Mouse (Mus musculus): ENCODE results near the gene Trmt44. TPM values are rescaled to one million over a fixed set of nuclear protein-coding genes. Genes with fewer than 3 reads are reported as not detected.

Trmt44 gene
- polyA plus RNA-seq, 1 experiment from 2014 or later, result 6.8 TPM

GRCm38 (mm10) chr5:35539576-35539975, 35.3 kb downstream of the Trmt44 start:
- H3K4me2 ChIP-seq (ENCODE audit: low read length), result no peak overlapping the region
- H3K9me3 ChIP-seq (replicated peaks; ENCODE audit: control insufficient read depth, low read length, poor library complexity, severe bottlenecking), result no peaks in the 10 kb centered on the region
- H3K36me3 ChIP-seq (ENCODE audit: control insufficient read depth, insufficient read depth, low read length), result no peaks in the 10 kb centered on the region
- no peaks in the 10 kb centered on the region for H3K27me3 ChIP-seq (ENCODE audit: control insufficient read depth, insufficient read depth, low read depth, low read length)
- no peak overlapping the region for H3K4me3 ChIP-seq (ENCODE audit: low read depth, low read length)
- no peaks in the 10 kb centered on the region for H3K4me1 ChIP-seq (ENCODE audit: control insufficient read depth, insufficient read depth, low read length)
- no peak overlapping the region for H3K27ac ChIP-seq (ENCODE audit: low read length)
- WGBS, result 53% methylated on average over 4 of the region's 4 CpGs
- no peak overlapping the region for H3K9ac ChIP-seq (ENCODE audit: low read depth, low read length)
- no peak for ATAC-seq

- Histone ChIP-seq H3K9ac (ENCODE audit: low read depth, low read length) (no peak overlapping the region), H3K4me1 (ENCODE audit: control insufficient read depth, insufficient read depth, low read length) (no peaks in the 10 kb centered on the region), H3K9me3 (replicated peaks; ENCODE audit: control insufficient read depth, low read length, poor library complexity, severe bottlenecking) (no peaks in the 10 kb centered on the region), H3K4me2 (ENCODE audit: low read length) (no peak overlapping the region), H3K36me3 (ENCODE audit: control insufficient read depth, insufficient read depth, low read length) (no peaks in the 10 kb centered on the region), H3K4me3 (ENCODE audit: low read depth, low read length) (no peak overlapping the region), H3K27ac (ENCODE audit: low read length) (no peak overlapping the region), H3K27me3 (ENCODE audit: control insufficient read depth, insufficient read depth, low read depth, low read length) (no peaks in the 10 kb centered on the region)
- 87% methylated on average over 3 of the region's 3 CpGs for WGBS
- ATAC-seq, result no peak
Observed at GRCm38 (mm10) chr5:35538022-35538421, 36.8 kb downstream of the Trmt44 start.

DNA sequence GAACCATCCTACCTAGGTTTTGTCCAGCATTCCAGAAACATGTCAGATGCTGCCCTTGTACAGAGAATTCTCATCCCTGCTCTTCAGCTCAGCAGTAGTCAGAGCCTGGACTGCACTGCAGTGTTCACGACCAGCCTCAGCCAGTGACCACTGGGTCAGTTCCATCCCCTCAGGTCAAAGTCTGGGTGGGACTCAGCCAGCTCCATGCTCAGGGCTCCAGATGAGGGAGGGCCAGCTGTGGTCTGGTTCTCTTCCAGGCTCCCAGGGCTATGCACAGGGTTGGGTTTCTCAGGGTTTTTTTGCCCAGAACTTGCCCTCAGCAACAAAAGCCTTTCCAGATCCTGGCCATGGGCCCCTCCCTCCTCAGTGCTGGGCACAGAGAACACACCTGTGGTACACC, 37.4 kb downstream of the Trmt44 start:
- Histone ChIP-seq H3K27me3 (ENCODE audit: control insufficient read depth, insufficient read depth, low read depth, low read length) (no peaks in the 10 kb centered on the region), H3K4me3 (ENCODE audit: low read depth, low read length) (no peak overlapping the region), H3K4me1 (ENCODE audit: control insufficient read depth, insufficient read depth, low read length) (no peaks in the 10 kb centered on the region), H3K9ac (ENCODE audit: low read depth, low read length) (no peak overlapping the region), H3K27ac (ENCODE audit: low read length) (no peak overlapping the region), H3K36me3 (ENCODE audit: control insufficient read depth, insufficient read depth, low read length) (no peaks in the 10 kb centered on the region), H3K9me3 (replicated peaks; ENCODE audit: control insufficient read depth, low read length, poor library complexity, severe bottlenecking) (no peaks in the 10 kb centered on the region), H3K4me2 (ENCODE audit: low read length) (no peak overlapping the region)
- no peak for ATAC-seq
- 67% methylated on average over 1 of the region's 1 CpGs for WGBS

- H3K36me3 ChIP-seq (ENCODE audit: control insufficient read depth, insufficient read depth, low read length), result no peaks in the 10 kb centered on the region
- WGBS, result 70% methylated on average over 3 of the region's 3 CpGs
- no peak for ATAC-seq
Observed at GRCm38 (mm10) chr5:35536271-35536670, 38.6 kb downstream of the Trmt44 start.

GRCm38 (mm10) chr5:35531586-35531985, 43.3 kb downstream of the Trmt44 start:
- no peaks in the 10 kb centered on the region for H3K36me3 ChIP-seq (ENCODE audit: control insufficient read depth, insufficient read depth, low read length)
- no peak for ATAC-seq
- no peaks in the 10 kb centered on the region for H3K9me3 ChIP-seq (replicated peaks; ENCODE audit: control insufficient read depth, low read length, poor library complexity, severe bottlenecking)
- 15% methylated on average over 10 of the region's 10 CpGs for WGBS
- no peaks in the 10 kb centered on the region; the same call in 1 of the 2 replicates for H3K27me3 ChIP-seq (ENCODE audit: control insufficient read depth, insufficient read depth, low read depth, low read length)
- H3K4me1 ChIP-seq (ENCODE audit: control insufficient read depth, insufficient read depth, low read length), result no peaks in the 10 kb centered on the region
- peak overlapping the region; percentile 19 for H3K4me2 ChIP-seq (ENCODE audit: low read length)
- H3K27ac ChIP-seq (ENCODE audit: low read length), result no peak overlapping the region
- no peak overlapping the region for H3K4me3 ChIP-seq (ENCODE audit: low read depth, low read length)
- H3K9ac ChIP-seq (ENCODE audit: low read depth, low read length), result 0 out of 2 replicates have a peak overlapping the region, but pooled peaks have one; percentile 16

More at GRCm38 (mm10) chr5:35536271-35536670, 38.6 kb downstream of the Trmt44 start:
- Histone ChIP-seq H3K4me3 (ENCODE audit: low read depth, low read length) (no peak overlapping the region), H3K9me3 (replicated peaks; ENCODE audit: control insufficient read depth, low read length, poor library complexity, severe bottlenecking) (no peaks in the 10 kb centered on the region), H3K4me1 (ENCODE audit: control insufficient read depth, insufficient read depth, low read length) (no peaks in the 10 kb centered on the region), H3K4me2 (ENCODE audit: low read length) (no peak overlapping the region), H3K9ac (ENCODE audit: low read depth, low read length) (no peak overlapping the region), H3K27me3 (ENCODE audit: control insufficient read depth, insufficient read depth, low read depth, low read length) (no peaks in the 10 kb centered on the region), H3K27ac (ENCODE audit: low read length) (no peak overlapping the region)

GRCm38 (mm10) chr5:35530442-35530841, 44.4 kb downstream of the Trmt44 start:
- ATAC-seq, result no peak
- Histone ChIP-seq H3K9ac (ENCODE audit: low read depth, low read length) (no peak overlapping the region), H3K4me2 (ENCODE audit: low read length) (no peak overlapping the region), H3K9me3 (replicated peaks; ENCODE audit: control insufficient read depth, low read length, poor library complexity, severe bottlenecking) (no peaks in the 10 kb centered on the region), H3K27me3 (ENCODE audit: control insufficient read depth, insufficient read depth, low read depth, low read length) (peaks cover 10% of the 10 kb centered on the region), H3K27ac (ENCODE audit: low read length) (no peak overlapping the region), H3K4me1 (ENCODE audit: control insufficient read depth, insufficient read depth, low read length) (peaks cover 4% of the 10 kb centered on the region; the same call in 1 of the 2 replicates), H3K36me3 (ENCODE audit: control insufficient read depth, insufficient read depth, low read length) (no peaks in the 10 kb centered on the region), H3K4me3 (ENCODE audit: low read depth, low read length) (no peak overlapping the region)
- 14% methylated on average over 4 of the region's 4 CpGs for WGBS

DNA sequence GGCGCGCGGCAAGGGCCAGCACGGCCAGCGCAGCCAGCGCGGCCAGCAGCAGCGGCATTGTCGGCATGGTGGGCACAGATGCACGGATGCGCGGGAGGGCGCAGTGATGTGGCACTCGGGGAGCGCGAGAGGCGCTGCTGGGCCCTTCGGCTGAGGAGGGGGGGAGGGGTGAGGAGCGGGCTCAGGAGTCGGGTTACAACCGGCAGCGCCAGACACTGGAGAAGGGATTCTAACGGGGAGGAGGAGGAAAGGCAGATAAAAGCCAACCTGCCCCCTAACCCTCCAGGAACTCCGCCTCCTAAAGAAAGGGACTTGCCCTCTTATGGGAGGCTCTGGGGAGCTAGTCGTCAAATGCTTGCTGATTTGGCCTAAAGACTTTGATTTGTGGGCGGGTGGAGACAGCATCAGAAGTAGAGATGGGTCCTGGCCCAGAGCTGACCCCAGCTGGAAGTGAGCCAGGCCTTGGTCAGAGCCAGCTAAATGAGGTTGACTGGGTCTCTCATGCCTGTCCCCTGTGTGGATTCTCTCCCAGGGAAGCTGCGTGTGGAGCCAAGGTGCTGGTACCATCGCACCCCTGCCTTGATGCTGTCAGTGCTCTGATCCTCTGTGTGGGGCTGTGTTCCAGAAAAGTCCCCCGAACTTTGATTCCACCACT, 49.3 kb downstream of the Trmt44 start, which contains the start of gene Cpz:
Gene Cpz, minus strand, starts transcription at position 230 of the 655 bp plus-strand sequence.
- Histone ChIP-seq H3K27ac (ENCODE audit: low read length) (no peak within 1 kb of the TSS), H3K4me2 (ENCODE audit: low read length) (peak within 1 kb of the TSS; percentile 49), H3K36me3 (ENCODE audit: control insufficient read depth, insufficient read depth, low read length) (no peaks in the 10 kb centered on the region), H3K4me1 (ENCODE audit: control insufficient read depth, insufficient read depth, low read length) (peaks cover 8% of the 10 kb centered on the region), H3K9ac (ENCODE audit: low read depth, low read length) (peak within 1 kb of the TSS; percentile 51), H3K27me3 (ENCODE audit: control insufficient read depth, insufficient read depth, low read depth, low read length) (peaks cover 28% of the 10 kb centered on the region), H3K9me3 (replicated peaks; ENCODE audit: control insufficient read depth, low read length, poor library complexity, severe bottlenecking) (no peaks in the 10 kb centered on the region), H3K4me3 (ENCODE audit: low read depth, low read length) (peak within 1 kb of the TSS; percentile 24)
- peak; percentile 61; the same call in 1 of the 2 replicates for ATAC-seq
- 3% methylated on average over 29 of the region's 29 CpGs for WGBS

DNA sequence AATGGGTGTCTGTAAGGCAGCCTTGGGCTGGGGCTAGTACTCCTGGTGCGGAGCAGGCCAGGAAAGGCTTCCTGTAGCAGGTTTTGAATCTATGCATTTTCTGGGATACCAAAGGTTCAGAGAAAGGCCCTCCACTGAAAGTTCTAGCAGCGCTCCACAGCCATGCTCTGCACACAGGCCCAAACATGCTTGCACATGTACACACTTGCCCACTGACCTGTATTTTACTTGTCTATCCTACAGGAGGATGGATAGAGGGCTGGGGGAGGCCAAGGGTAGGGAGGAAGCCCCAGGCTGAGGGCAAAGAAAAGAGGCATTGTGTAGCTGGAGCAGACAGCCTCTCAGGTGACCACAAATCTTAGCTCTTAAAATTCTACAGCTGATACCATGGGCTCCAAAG, 50.5 kb downstream of the Trmt44 start:
- no peak overlapping the region for H3K4me2 ChIP-seq (ENCODE audit: low read length)
- no peaks in the 10 kb centered on the region for H3K36me3 ChIP-seq (ENCODE audit: control insufficient read depth, insufficient read depth, low read length)
- ATAC-seq, result no peak
- H3K9me3 ChIP-seq (replicated peaks; ENCODE audit: control insufficient read depth, low read length, poor library complexity, severe bottlenecking), result no peaks in the 10 kb centered on the region
- H3K9ac ChIP-seq (ENCODE audit: low read depth, low read length), result no peak overlapping the region
- WGBS, result 77% methylated on average over 2 of the region's 2 CpGs
- H3K4me3 ChIP-seq (ENCODE audit: low read depth, low read length), result no peak overlapping the region
- peaks cover 28% of the 10 kb centered on the region for H3K27me3 ChIP-seq (ENCODE audit: control insufficient read depth, insufficient read depth, low read depth, low read length)
- no peak overlapping the region for H3K27ac ChIP-seq (ENCODE audit: low read length)
- peaks cover 8% of the 10 kb centered on the region for H3K4me1 ChIP-seq (ENCODE audit: control insufficient read depth, insufficient read depth, low read length)

DNA sequence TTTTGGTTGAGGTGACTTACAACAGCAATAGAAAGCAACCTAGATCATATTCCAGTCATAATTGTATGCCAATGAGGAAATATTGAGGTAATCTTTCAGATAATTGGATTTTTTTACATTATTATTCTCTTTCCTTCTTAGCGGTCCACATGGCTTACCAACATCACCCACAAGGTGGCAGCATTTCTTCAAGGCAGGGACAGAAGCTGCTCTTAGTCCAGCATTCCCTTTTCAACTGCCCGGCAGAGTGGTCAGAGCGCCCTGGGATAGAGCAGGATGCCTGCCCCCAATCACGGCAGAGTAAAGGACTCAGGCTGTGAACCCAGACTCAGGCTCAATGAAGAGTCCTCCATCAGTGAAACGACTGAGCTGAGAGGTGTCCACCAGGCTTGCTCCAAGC, 51.1 kb downstream of the Trmt44 start:
- WGBS, result 1% methylated on average over 5 of the region's 5 CpGs
- Histone ChIP-seq H3K36me3 (ENCODE audit: control insufficient read depth, insufficient read depth, low read length) (no peaks in the 10 kb centered on the region), H3K4me3 (ENCODE audit: low read depth, low read length) (no peak overlapping the region), H3K27ac (ENCODE audit: low read length) (no peak overlapping the region), H3K9ac (ENCODE audit: low read depth, low read length) (no peak overlapping the region), H3K27me3 (ENCODE audit: control insufficient read depth, insufficient read depth, low read depth, low read length) (peaks cover 28% of the 10 kb centered on the region), H3K9me3 (replicated peaks; ENCODE audit: control insufficient read depth, low read length, poor library complexity, severe bottlenecking) (no peaks in the 10 kb centered on the region), H3K4me1 (ENCODE audit: control insufficient read depth, insufficient read depth, low read length) (peaks cover 8% of the 10 kb centered on the region), H3K4me2 (ENCODE audit: low read length) (no peak overlapping the region)
- ATAC-seq, result no peak
